Mouse (Mus musculus) neural tube, embryonic 13.5 days (tissue): ENCODE results near the gene Lrrc61. TPM values are rescaled to one million over a fixed set of nuclear protein-coding genes. Genes with fewer than 3 reads are reported as not detected.

Source experiments
- ATAC-seq: fragments of 200-750 bp; cut with Nextera tagmentation; 2 replicates; pipeline ENCODE4 v1.8.0; 2017; ENCODE audit warnings: low read depth, mild to moderate bottlenecking, moderate TSS enrichment, moderate library complexity
- H3K27ac ChIP-seq: fragments of 300-500 bp; sonication (generic); replicated peaks from 2 replicates; pipeline ENCODE4 v1.5.1; 2015; ENCODE audit warnings: moderate library complexity, mild to moderate bottlenecking, inconsistent platforms
- H3K27me3 ChIP-seq: fragments of 300-500 bp; sonication (generic); 2 replicates; pipeline ENCODE4 v1.6.1; 2015; ENCODE audit warnings: mild to moderate bottlenecking, inconsistent platforms
- H3K36me3 ChIP-seq: fragments of 300-500 bp; sonication (generic); 2 replicates; pipeline ENCODE4 v1.6.1; 2015; ENCODE audit warnings: mild to moderate bottlenecking, inconsistent platforms
- H3K4me1 ChIP-seq: fragments of 300-500 bp; sonication (generic); replicated peaks from 2 replicates; pipeline ENCODE4 v1.6.1; 2015; ENCODE audit warnings: inconsistent platforms
- H3K4me2 ChIP-seq: fragments of 300-500 bp; sonication (generic); 2 replicates; pipeline ENCODE4 v1.6.1; 2015; ENCODE audit warnings: inconsistent platforms, mild to moderate bottlenecking, moderate library complexity
- H3K4me3 ChIP-seq: fragments of 300-500 bp; sonication (generic); 2 replicates; pipeline ENCODE4 v1.5.1; 2015; ENCODE audit warnings: mild to moderate bottlenecking, inconsistent platforms
- H3K9ac ChIP-seq: fragments of 300-500 bp; sonication (generic); 2 replicates; pipeline ENCODE4 v1.6.1; 2015; ENCODE audit warnings: moderate library complexity, mild to moderate bottlenecking, inconsistent platforms
- H3K9me3 ChIP-seq: fragments of 300-500 bp; sonication (generic); 2 replicates; pipeline ENCODE4 v1.6.1; 2016; ENCODE audit warnings: inconsistent platforms
- WGBS: fragments of 180-500 bp; shearing (Covaris S2); methylation state at CpG from one replicate; pipeline ENCODE4 v1.1.7; 2015; 5-methylcytosine and 5-hydroxymethylcytosine counted together
- polyA plus RNA-seq: library from polyadenylated mRNA; unstranded; fragments of >200 nt; fragmentation: Nextera tagmentation; extraction: Ambion mirVana; gene quantifications from 2 replicates; pipeline ENCODE4 v1.2.1, GENCODE M21; 2015

Gene Lrrc61
- polyA plus RNA-seq, 1 experiment from 2014 or later, result 24.0 TPM

- peaks cover 21% of the 10 kb centered on the region for H3K4me1 ChIP-seq
- WGBS, result 75% methylated on average over 4 of the region's 4 CpGs
- H3K4me2 ChIP-seq, result peak overlapping the region; percentile 73
- H3K9ac ChIP-seq, result peak overlapping the region; percentile 90
- 0 out of 2 replicates have a peak, but pooled peaks have one; percentile 22 for ATAC-seq
- peaks cover 21% of the 10 kb centered on the region for H3K36me3 ChIP-seq
- H3K9me3 ChIP-seq, result no peaks in the 10 kb centered on the region
- H3K27ac ChIP-seq, result peak overlapping the region; percentile 96
- H3K27me3 ChIP-seq, result no peaks in the 10 kb centered on the region
- H3K4me3 ChIP-seq, result peak overlapping the region; percentile 55
Measured at GRCm38 (mm10) chr6:48553819-48554218, 777 bp upstream of the Lrrc61 start.

- H3K4me2 ChIP-seq, result peak overlapping the region; percentile 73
- no peaks in the 10 kb centered on the region for H3K9me3 ChIP-seq
- peaks cover 21% of the 10 kb centered on the region for H3K4me1 ChIP-seq
- H3K27me3 ChIP-seq, result no peaks in the 10 kb centered on the region
- peaks cover 28% of the 10 kb centered on the region for H3K36me3 ChIP-seq
- ATAC-seq, result peak; percentile 84
- peak overlapping the region; percentile 55 for H3K4me3 ChIP-seq
- WGBS, result 34% methylated on average over 13 of the region's 14 CpGs
- peak overlapping the region; percentile 96 for H3K27ac ChIP-seq
- peak overlapping the region; percentile 90 for H3K9ac ChIP-seq
Measured at GRCm38 (mm10) chr6:48555104-48555890, 701 bp downstream of the Lrrc61 start.

GRCm38 (mm10) chr6:48555956-48556355 lies 1.4 kb downstream of the Lrrc61 start:
- Histone ChIP-seq H3K4me3 (no peak overlapping the region), H3K27ac (peak overlapping the region; percentile 96; the same call in 1 of the 2 replicates)
- ATAC-seq, result no peak

GRCm38 (mm10) chr6:48565693-48566310 lies 11.2 kb downstream of the Lrrc61 start:
- no peak for ATAC-seq
- Histone ChIP-seq H3K9ac (no peak overlapping the region), H3K36me3 (peaks cover 57% of the 10 kb centered on the region), H3K4me2 (no peak overlapping the region), H3K27ac (peak overlapping the region; percentile 23; the same call in 1 of the 2 replicates), H3K27me3 (no peaks in the 10 kb centered on the region), H3K4me1 (peaks cover 21% of the 10 kb centered on the region), H3K9me3 (peaks cover 3% of the 10 kb centered on the region; the same call in 1 of the 2 replicates), H3K4me3 (no peak overlapping the region)
- 91% methylated on average over 4 of the region's 4 CpGs for WGBS

More at GRCm38 (mm10) chr6:48555956-48556355, 1.4 kb downstream of the Lrrc61 start:
- H3K9me3 ChIP-seq, result no peaks in the 10 kb centered on the region
- H3K36me3 ChIP-seq, result peaks cover 32% of the 10 kb centered on the region
- H3K27me3 ChIP-seq, result no peaks in the 10 kb centered on the region
- peaks cover 21% of the 10 kb centered on the region for H3K4me1 ChIP-seq
- peak overlapping the region; percentile 73 for H3K4me2 ChIP-seq
- peak overlapping the region; percentile 90; the same call in 1 of the 2 replicates for H3K9ac ChIP-seq
- 87% methylated on average over 3 of the region's 3 CpGs for WGBS

GRCm38 (mm10) chr6:48566312-48566711 lies 11.7 kb downstream of the Lrrc61 start:
- H3K27me3 ChIP-seq, result no peaks in the 10 kb centered on the region
- H3K4me1 ChIP-seq, result peaks cover 21% of the 10 kb centered on the region
- no peak overlapping the region for H3K4me3 ChIP-seq
- peak overlapping the region; percentile 23; the same call in 1 of the 2 replicates for H3K27ac ChIP-seq
- peaks cover 3% of the 10 kb centered on the region; the same call in 1 of the 2 replicates for H3K9me3 ChIP-seq
- ATAC-seq, result no peak
- no peak overlapping the region for H3K9ac ChIP-seq
- H3K4me2 ChIP-seq, result no peak overlapping the region
- 50% methylated on average over 5 of the region's 5 CpGs for WGBS
- peaks cover 57% of the 10 kb centered on the region for H3K36me3 ChIP-seq

GRCm38 (mm10) chr6:48568036-48568984 lies 13.7 kb downstream of the Lrrc61 start:
- peak; percentile 36; the same call in 1 of the 2 replicates for ATAC-seq
- H3K9me3 ChIP-seq, result peaks cover 3% of the 10 kb centered on the region; the same call in 1 of the 2 replicates
- no peak overlapping the region for H3K4me3 ChIP-seq
- peaks cover 50% of the 10 kb centered on the region for H3K36me3 ChIP-seq
- H3K4me1 ChIP-seq, result peaks cover 21% of the 10 kb centered on the region
- H3K27me3 ChIP-seq, result no peaks in the 10 kb centered on the region
- H3K27ac ChIP-seq, result 0 out of 2 replicates have a peak overlapping the region, but pooled peaks have one; percentile 2
- H3K4me2 ChIP-seq, result no peak overlapping the region
- no peak overlapping the region; the same call in 1 of the 2 replicates for H3K9ac ChIP-seq
- 88% methylated on average over 21 of the region's 21 CpGs for WGBS

- no peaks in the 10 kb centered on the region for H3K27me3 ChIP-seq
- H3K27ac ChIP-seq, result no peak overlapping the region
- H3K4me1 ChIP-seq, result peaks cover 21% of the 10 kb centered on the region
- H3K4me2 ChIP-seq, result no peak overlapping the region
- ATAC-seq, result no peak
- no peak overlapping the region for H3K9ac ChIP-seq
- peaks cover 3% of the 10 kb centered on the region; the same call in 1 of the 2 replicates for H3K9me3 ChIP-seq
- 87% methylated on average over 8 of the region's 8 CpGs for WGBS
- no peak overlapping the region for H3K4me3 ChIP-seq
- H3K36me3 ChIP-seq, result peaks cover 42% of the 10 kb centered on the region
Measured at GRCm38 (mm10) chr6:48569065-48569807, 14.6 kb downstream of the Lrrc61 start.

- H3K36me3 ChIP-seq, result peaks cover 24% of the 10 kb centered on the region
- no peak for ATAC-seq
- H3K27ac ChIP-seq, result no peak overlapping the region
- no peak overlapping the region for H3K4me3 ChIP-seq
- H3K4me1 ChIP-seq, result 0 out of 2 replicates have a peak, but pooled peaks cover 8% of the 10 kb centered on the region
- no peaks in the 10 kb centered on the region for H3K27me3 ChIP-seq
- no peak overlapping the region for H3K9ac ChIP-seq
- WGBS, result 91% methylated on average over 5 of the region's 5 CpGs
- H3K9me3 ChIP-seq, result peaks cover 3% of the 10 kb centered on the region; the same call in 1 of the 2 replicates
- no peak overlapping the region for H3K4me2 ChIP-seq
Measured at GRCm38 (mm10) chr6:48572014-48572413, 17.4 kb downstream of the Lrrc61 start.

GRCm38 (mm10) chr6:48572572-48573061 lies 18.0 kb downstream of the Lrrc61 start, which contains the start of gene Rarres2:
Gene Rarres2 (minus strand): TSS chr6:48572789.
- H3K27ac ChIP-seq, result no peak within 1 kb of the TSS
- peaks cover 3% of the 10 kb centered on the region; the same call in 1 of the 2 replicates for H3K9me3 ChIP-seq
- ATAC-seq, result no peak
- peaks cover 24% of the 10 kb centered on the region for H3K36me3 ChIP-seq
- no peaks in the 10 kb centered on the region for H3K27me3 ChIP-seq
- 29% methylated on average over 6 of the region's 6 CpGs for WGBS
- no peak within 1 kb of the TSS for H3K4me2 ChIP-seq
- H3K4me1 ChIP-seq, result 0 out of 2 replicates have a peak, but pooled peaks cover 8% of the 10 kb centered on the region
- no peak within 1 kb of the TSS for H3K4me3 ChIP-seq
- no peak within 1 kb of the TSS for H3K9ac ChIP-seq

GRCm38 (mm10) chr6:48573280-48573679 lies 18.7 kb downstream of the Lrrc61 start:
- Histone ChIP-seq H3K27me3 (no peaks in the 10 kb centered on the region), H3K9me3 (peaks cover 3% of the 10 kb centered on the region; the same call in 1 of the 2 replicates), H3K9ac (no peak overlapping the region), H3K4me1 (0 out of 2 replicates have a peak, but pooled peaks cover 4% of the 10 kb centered on the region), H3K27ac (no peak overlapping the region), H3K4me2 (no peak overlapping the region), H3K36me3 (peaks cover 20% of the 10 kb centered on the region), H3K4me3 (no peak overlapping the region)
- ATAC-seq, result no peak
- 72% methylated on average over 10 of the region's 10 CpGs for WGBS
